Mouse (Mus musculus) spleen, adult 2 months (tissue): Measurements from ENCODE around the gene Kcne3.

Experiments used
- CTCF ChIP-seq: fragments of 200-500 bp; IDR thresholded peaks from 2 replicates; pipeline ENCODE4 v1.5.1; 2011; ENCODE audit warnings: mild to moderate bottlenecking, inconsistent platforms; ENCODE audit not compliant: insufficient read depth, insufficient read length, insufficient replicate concordance; ENCODE audit errors: extremely low read depth
- POLR2A ChIP-seq: fragments of 200-500 bp; IDR thresholded peaks from 2 replicates; pipeline ENCODE4 v1.6.1; 2011; ENCODE audit warnings: low read depth, low read length, inconsistent platforms

DNA sequence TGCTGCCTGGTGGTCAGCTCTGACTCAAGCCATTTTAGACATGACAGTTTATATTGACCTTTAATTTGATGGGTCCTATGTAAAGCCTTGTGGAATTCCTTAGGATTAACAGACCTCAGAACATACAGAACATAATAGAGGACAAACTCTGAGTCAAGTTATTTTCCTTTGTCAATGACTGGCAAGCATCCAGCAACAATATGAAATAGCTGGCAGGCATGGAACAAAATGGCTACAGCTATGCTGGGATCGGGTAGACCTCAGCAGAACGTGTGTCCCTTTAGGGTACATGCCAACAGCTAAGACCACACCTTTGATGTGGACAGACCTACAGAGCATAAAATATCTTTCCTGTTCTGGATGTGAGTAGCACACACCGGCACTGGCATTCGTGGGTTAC lies 12.8 kb upstream of the Kcne3 start:
- TF ChIP-seq CTCF (no peak), POLR2A (no peak)
